Mouse (Mus musculus): Measurements from ENCODE around the gene Tpst2. TPM values are rescaled to one million over a fixed set of nuclear protein-coding genes. Genes with fewer than 3 reads are reported as not detected.

Gene Tpst2
- polyA plus RNA-seq, 1 experiment, result 25.8 TPM

DNA sequence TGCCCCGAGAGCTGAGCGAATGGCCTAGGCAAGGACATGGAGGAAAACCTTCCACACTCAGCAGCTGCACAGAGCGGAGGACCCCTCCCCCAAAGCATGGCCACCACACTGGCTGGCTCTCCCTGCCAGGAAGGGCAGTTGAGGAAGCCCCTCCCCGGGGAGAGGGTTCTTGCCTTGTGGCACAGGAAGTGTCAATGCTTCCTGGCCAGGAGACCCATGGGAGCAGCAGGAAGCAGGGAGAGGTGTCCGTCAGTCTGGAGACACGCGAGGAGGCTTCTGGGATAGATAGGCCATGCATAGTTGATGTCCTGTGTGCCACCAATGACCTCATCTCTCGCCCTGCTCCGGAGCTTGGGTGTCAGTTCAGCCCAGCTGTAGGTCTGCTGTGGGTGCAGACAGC is 79.8 kb downstream of the Tpst2 start:
- H3K9me3 ChIP-seq (replicated peaks; ENCODE audit: control insufficient read depth, insufficient read depth, low read length, poor library complexity, severe bottlenecking), result no peaks in the 10 kb centered on the region
- TF ChIP-seq CTCF (IDR thresholded peaks at IDR 0.05; ENCODE audit: low read depth, low read length) (no peak), POLR2A (IDR thresholded peaks at IDR 0.05; ENCODE audit: insufficient read depth, low read length) (no peak), EP300 (IDR thresholded peaks at IDR 0.05; ENCODE audit: insufficient read depth, low read depth, low read length) (no peak)
- no peaks in the 10 kb centered on the region for H3K4me1 ChIP-seq (ENCODE audit: control insufficient read depth, insufficient read depth, low read length)
- no peak overlapping the region for H3K27ac ChIP-seq (ENCODE audit: insufficient read depth, low read length)
- H3K36me3 ChIP-seq (ENCODE audit: control insufficient read depth, insufficient read depth, low read length, poor library complexity, severe bottlenecking), result no peaks in the 10 kb centered on the region
- no peaks in the 10 kb centered on the region for H3K27me3 ChIP-seq (ENCODE audit: control insufficient read depth, insufficient read depth, low read length, poor library complexity, severe bottlenecking)
- no peak overlapping the region for H3K9ac ChIP-seq (ENCODE audit: low read depth, poor library complexity, severe bottlenecking)
- no peak overlapping the region for H3K4me3 ChIP-seq (ENCODE audit: low read depth, low read length)

DNA sequence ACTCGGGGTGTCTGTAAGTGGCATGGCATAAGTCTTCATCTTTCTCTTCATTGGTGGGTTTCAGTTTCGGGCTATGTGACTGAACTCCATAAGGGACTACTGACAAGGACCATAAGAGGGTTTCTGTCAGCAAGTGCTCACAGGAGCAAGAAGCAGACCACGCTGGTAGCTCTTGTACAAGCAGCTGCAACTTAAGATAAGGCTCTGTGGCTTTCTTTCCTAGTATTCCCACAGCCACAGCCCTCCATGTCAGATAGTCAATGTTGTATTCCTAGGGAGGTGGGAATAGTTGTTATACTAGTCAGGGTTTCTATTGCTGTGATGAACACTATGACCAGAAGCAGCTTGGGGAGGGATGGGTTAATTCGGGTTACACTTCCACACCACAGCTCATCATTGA is 83.0 kb downstream of the Tpst2 start:
- TF ChIP-seq POLR2A (IDR thresholded peaks at IDR 0.05; ENCODE audit: insufficient read depth, low read length) (no peak), CTCF (IDR thresholded peaks at IDR 0.05; ENCODE audit: low read depth, low read length) (no peak), EP300 (IDR thresholded peaks at IDR 0.05; ENCODE audit: insufficient read depth, low read depth, low read length) (no peak)
- no peaks in the 10 kb centered on the region for H3K36me3 ChIP-seq (ENCODE audit: control insufficient read depth, insufficient read depth, low read length, poor library complexity, severe bottlenecking)
- H3K4me3 ChIP-seq (ENCODE audit: low read depth, low read length), result no peak overlapping the region
- no peaks in the 10 kb centered on the region for H3K4me1 ChIP-seq (ENCODE audit: control insufficient read depth, insufficient read depth, low read length)
- no peak overlapping the region for H3K27ac ChIP-seq (ENCODE audit: insufficient read depth, low read length)
- H3K9ac ChIP-seq (ENCODE audit: low read depth, poor library complexity, severe bottlenecking), result no peak overlapping the region
- H3K9me3 ChIP-seq (replicated peaks; ENCODE audit: control insufficient read depth, insufficient read depth, low read length, poor library complexity, severe bottlenecking), result no peaks in the 10 kb centered on the region
- no peaks in the 10 kb centered on the region for H3K27me3 ChIP-seq (ENCODE audit: control insufficient read depth, insufficient read depth, low read length, poor library complexity, severe bottlenecking)

DNA sequence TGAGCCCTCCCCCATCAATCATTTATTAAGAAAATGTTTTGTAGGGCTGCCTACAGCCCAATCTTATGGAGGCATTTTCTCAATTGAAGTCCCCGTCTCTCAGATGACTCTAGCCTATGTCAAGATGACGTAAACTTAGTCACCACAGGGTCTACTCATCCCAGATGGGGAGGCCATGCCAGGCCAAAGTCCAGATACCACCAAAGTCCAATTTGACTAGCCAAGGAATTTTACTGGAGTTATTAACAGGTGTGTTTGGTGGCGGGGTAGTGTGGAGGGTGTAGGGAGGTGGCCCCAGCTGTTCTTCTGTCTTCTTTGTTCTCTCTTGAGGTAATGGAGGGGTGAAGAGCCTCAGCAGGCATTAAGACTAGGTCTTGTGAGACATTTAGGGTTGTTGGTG is 83.6 kb downstream of the Tpst2 start:
- no peaks in the 10 kb centered on the region for H3K36me3 ChIP-seq (ENCODE audit: control insufficient read depth, insufficient read depth, low read length, poor library complexity, severe bottlenecking)
- H3K9me3 ChIP-seq (replicated peaks; ENCODE audit: control insufficient read depth, insufficient read depth, low read length, poor library complexity, severe bottlenecking), result no peaks in the 10 kb centered on the region
- H3K9ac ChIP-seq (ENCODE audit: low read depth, poor library complexity, severe bottlenecking), result no peak overlapping the region
- H3K4me1 ChIP-seq (ENCODE audit: control insufficient read depth, insufficient read depth, low read length), result no peaks in the 10 kb centered on the region
- H3K4me3 ChIP-seq (ENCODE audit: low read depth, low read length), result no peak overlapping the region
- H3K27ac ChIP-seq (ENCODE audit: insufficient read depth, low read length), result no peak overlapping the region
- no peak for TF ChIP-seq EP300 (IDR thresholded peaks at IDR 0.05; ENCODE audit: insufficient read depth, low read depth, low read length)
- no peak for TF ChIP-seq CTCF (IDR thresholded peaks at IDR 0.05; ENCODE audit: low read depth, low read length)
- no peak for TF ChIP-seq POLR2A (IDR thresholded peaks at IDR 0.05; ENCODE audit: insufficient read depth, low read length)
- no peaks in the 10 kb centered on the region for H3K27me3 ChIP-seq (ENCODE audit: control insufficient read depth, insufficient read depth, low read length, poor library complexity, severe bottlenecking)

DNA sequence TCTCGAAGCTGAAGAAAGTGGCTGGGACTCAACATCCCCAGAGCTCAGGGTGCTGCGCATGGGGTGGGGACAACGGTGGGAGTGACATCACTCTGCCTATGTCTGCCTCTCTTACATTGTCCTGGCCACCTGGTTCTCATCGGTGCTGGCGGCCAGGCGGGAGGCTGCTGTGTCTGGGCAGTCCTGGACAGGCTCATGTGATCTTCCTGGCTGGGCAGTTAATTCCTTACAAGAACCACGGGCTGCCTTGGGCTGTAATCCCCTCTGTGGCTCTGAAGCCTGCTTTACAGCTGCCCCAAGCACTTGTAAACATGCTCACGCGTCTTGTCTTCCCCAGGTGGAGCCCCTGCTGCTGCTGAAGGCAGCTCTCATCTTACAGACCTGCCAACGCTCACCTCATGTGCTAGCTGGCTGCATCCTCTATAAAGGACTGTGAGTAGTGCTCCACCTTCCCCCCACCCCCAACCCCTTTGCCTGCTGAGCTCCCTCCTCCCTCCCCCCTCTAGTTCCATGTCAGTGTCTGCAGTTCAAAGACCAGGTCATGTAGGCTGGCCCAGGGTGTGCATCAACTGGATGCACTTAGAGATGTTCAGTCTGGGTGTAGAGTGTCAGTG is 87.8 kb downstream of the Tpst2 start:
- no peak overlapping the region for H3K4me3 ChIP-seq (ENCODE audit: low read depth, low read length)
- no peaks in the 10 kb centered on the region for H3K27me3 ChIP-seq (ENCODE audit: control insufficient read depth, insufficient read depth, low read length, poor library complexity, severe bottlenecking)
- no peak overlapping the region for H3K27ac ChIP-seq (ENCODE audit: insufficient read depth, low read length)
- no peaks in the 10 kb centered on the region for H3K36me3 ChIP-seq (ENCODE audit: control insufficient read depth, insufficient read depth, low read length, poor library complexity, severe bottlenecking)
- H3K4me1 ChIP-seq (ENCODE audit: control insufficient read depth, insufficient read depth, low read length), result no peaks in the 10 kb centered on the region
- H3K9ac ChIP-seq (ENCODE audit: low read depth, poor library complexity, severe bottlenecking), result no peak overlapping the region
- no peaks in the 10 kb centered on the region for H3K9me3 ChIP-seq (replicated peaks; ENCODE audit: control insufficient read depth, insufficient read depth, low read length, poor library complexity, severe bottlenecking)
- no peak for TF ChIP-seq EP300 (IDR thresholded peaks at IDR 0.05; ENCODE audit: insufficient read depth, low read depth, low read length)
- TF ChIP-seq POLR2A (IDR thresholded peaks at IDR 0.05; ENCODE audit: insufficient read depth, low read length), result no peak
- TF ChIP-seq CTCF (IDR thresholded peaks at IDR 0.05; ENCODE audit: low read depth, low read length), result no peak

Other genes with a start within 250 kb of the Tpst2 start
- gene Cryba4, start 24.2 kb upstream of the Tpst2 start, polyA plus RNA-seq (2011; ENCODE audit: insufficient read depth, insufficient read length, low read depth, missing spikeins), result not detected in 2 replicates
- not detected in 2 replicates for gene Crybb1, start 20.9 kb upstream of the Tpst2 start, polyA plus RNA-seq (2011; ENCODE audit: insufficient read depth, insufficient read length, low read depth, missing spikeins)
- gene Tfip11, start 49.7 kb downstream of the Tpst2 start, polyA plus RNA-seq (2011; ENCODE audit: insufficient read depth, insufficient read length, low read depth, missing spikeins), result 23.9 and 24.8 TPM in 2 replicates
- 19.1 TPM in 2 replicates for gene Srrd, start 66.3 kb downstream of the Tpst2 start, polyA plus RNA-seq (2011; ENCODE audit: insufficient read depth, insufficient read length, low read depth, missing spikeins)
- gene Hps4, start 66.4 kb downstream of the Tpst2 start, polyA plus RNA-seq (2011; ENCODE audit: insufficient read depth, insufficient read length, low read depth, missing spikeins), result 17.3 and 19.1 TPM in 2 replicates
- not detected in 2 replicates for gene Gm6583, start 79.3 kb downstream of the Tpst2 start, polyA plus RNA-seq (2011; ENCODE audit: insufficient read depth, insufficient read length, low read depth, missing spikeins)
- gene Asphd2, start 118.2 kb downstream of the Tpst2 start, polyA plus RNA-seq (2011; ENCODE audit: insufficient read depth, insufficient read length, low read depth, missing spikeins), result 6.7 and 7.2 TPM in 2 replicates
- not detected in 2 replicates for gene Gm6588, start 172.7 kb downstream of the Tpst2 start, polyA plus RNA-seq (2011; ENCODE audit: insufficient read depth, insufficient read length, low read depth, missing spikeins)

All from ES-Bruce4 (cell line).